Mouse (Mus musculus): ENCODE measurements around the gene Chrm5.
A peak's percentile ranks its signal among the peaks of the same experiment; 100 is the strongest.
"Not testable (repeated sequence)": the region's sequence is repeated elsewhere in the genome, so short reads cannot be mapped to it uniquely, and the experiment has no call there.

The Chrm5 gene

GRCm38 (mm10) chr2:112481564-112481963 is 995 bp upstream of the Chrm5 start:
- DNase-seq: no peak

GRCm38 (mm10) chr2:112476554-112476953 is 4.0 kb downstream of the Chrm5 start:
- DNase-seq: no peak

- no peak for DNase-seq
Observed at GRCm38 (mm10) chr2:112474997-112475724, 5.4 kb downstream of the Chrm5 start.

- DNase-seq: no peak
Observed at GRCm38 (mm10) chr2:112472076-112472475, 8.5 kb downstream of the Chrm5 start.

GRCm38 (mm10) chr2:112470961-112471381 is 9.6 kb downstream of the Chrm5 start:
- no peak for DNase-seq

GRCm38 (mm10) chr2:112469542-112469941 is 11.0 kb downstream of the Chrm5 start:
- no peak for DNase-seq

- DNase-seq: no peak
Observed at GRCm38 (mm10) chr2:112460557-112460956, 20.0 kb downstream of the Chrm5 start.

- DNase-seq: peak; percentile 98
Observed at GRCm38 (mm10) chr2:112454862-112455564, 25.6 kb downstream of the Chrm5 start, which contains the start of gene Emc7. Gene Emc7 (plus strand): TSS chr2:112454997.

GRCm38 (mm10) chr2:112454125-112454861 is 26.3 kb downstream of the Chrm5 start:
- no peak for DNase-seq

GRCm38 (mm10) chr2:112452513-112452912 is 28.1 kb downstream of the Chrm5 start:
- DNase-seq: not testable (repeated sequence)

GRCm38 (mm10) chr2:112449597-112450296 is 30.8 kb downstream of the Chrm5 start:
- DNase-seq: no peak

- DNase-seq: no peak
Observed at GRCm38 (mm10) chr2:112448510-112449059, 32.0 kb downstream of the Chrm5 start.

- DNase-seq: not testable (repeated sequence)
Observed at GRCm38 (mm10) chr2:112448046-112448445, 32.5 kb downstream of the Chrm5 start.

GRCm38 (mm10) chr2:112445511-112445910 is 35.1 kb downstream of the Chrm5 start:
- no peak for DNase-seq

- peak; percentile 42 for DNase-seq
Observed at GRCm38 (mm10) chr2:112443491-112443890, 37.1 kb downstream of the Chrm5 start.

- no peak for DNase-seq
Observed at GRCm38 (mm10) chr2:112437589-112437988, 43.0 kb downstream of the Chrm5 start.

- DNase-seq: no peak
Observed at GRCm38 (mm10) chr2:112436292-112436691, 44.3 kb downstream of the Chrm5 start.

GRCm38 (mm10) chr2:112433359-112433758 is 47.2 kb downstream of the Chrm5 start:
- DNase-seq: no peak

- no peak for DNase-seq
Observed at GRCm38 (mm10) chr2:112432523-112432922, 48.0 kb downstream of the Chrm5 start.

GRCm38 (mm10) chr2:112430403-112430802 is 50.2 kb downstream of the Chrm5 start:
- no peak for DNase-seq

GRCm38 (mm10) chr2:112429665-112430064 is 50.9 kb downstream of the Chrm5 start:
- DNase-seq: no peak
